Mouse (Mus musculus) ovary, adult 18-20 months (tissue): ENCODE data around the gene D930048N14Rik.

Experiments used
- DNase-seq: peaks from one replicate; pipeline ENCODE4 v3.0.0; 2022; ENCODE audit warnings: low spot score, mixed read lengths

D930048N14Rik gene

GRCm38 (mm10) chr11:51703379-51703998 is 52.7 kb downstream of the D930048N14Rik start:
- DNase-seq = no peak

GRCm38 (mm10) chr11:51706451-51706850 is 55.7 kb downstream of the D930048N14Rik start:
- DNase-seq = no peak

- no peak for DNase-seq
These were observed 56.3 kb downstream of the D930048N14Rik start for GRCm38 (mm10) chr11:51707080-51707479.
